Mouse (Mus musculus): ENCODE measurements around the gene Tbc1d9b. TPM values are rescaled to one million over a fixed set of nuclear protein-coding genes. Genes with fewer than 3 reads are reported as not detected.

Tbc1d9b gene
- total RNA-seq, 1 experiment: 18.0 TPM

DNA sequence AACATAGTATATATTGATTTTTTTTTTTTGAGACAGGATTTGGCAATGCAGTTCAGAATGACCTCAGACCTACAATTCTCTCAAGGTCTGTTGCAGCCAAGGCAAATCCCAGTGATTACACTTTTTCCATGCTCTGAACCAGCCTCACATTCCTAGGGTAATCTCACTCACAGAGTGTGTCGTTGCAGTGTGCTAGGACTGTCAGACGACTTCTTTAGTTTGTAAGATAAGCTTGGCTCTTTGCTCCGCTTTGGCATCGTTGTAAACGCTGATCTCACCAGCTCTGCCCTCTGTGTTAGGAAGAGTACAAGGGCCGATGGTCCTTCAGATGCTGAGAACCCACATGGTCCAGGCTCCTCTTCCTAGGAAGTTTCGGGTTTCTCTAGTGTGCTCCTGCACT is 25.2 kb upstream of the Tbc1d9b start:
- Histone ChIP-seq H3K9me3 (ENCODE audit: control insufficient read depth, insufficient read depth, low read depth, low read length) (no peaks in the 10 kb centered on the region), H3K9ac (ENCODE audit: insufficient read depth, low read depth, low read length, poor library complexity, severe bottlenecking) (no peak overlapping the region), H3K4me3 (ENCODE audit: insufficient read depth in 1 of 2, low read depth in 1 of 2, low read length in 2 of 2, poor library complexity in 1 of 2, severe bottlenecking in 1 of 2) (no peak overlapping the region), H3K4me1 (ENCODE audit: control insufficient read depth in 2 of 2, insufficient read depth in 2 of 2, low read length in 2 of 2, poor library complexity in 1 of 2) (no peaks in the 10 kb centered on the region), H3K36me3 (ENCODE audit: control insufficient read depth, insufficient read depth, low read length, poor library complexity, severe bottlenecking) (no peaks in the 10 kb centered on the region), H3K27ac (ENCODE audit: insufficient read depth, low read depth, low read length, poor library complexity, severe bottlenecking) (no peak overlapping the region)
- TF ChIP-seq HCFC1 (IDR thresholded peaks at IDR 0.05; ENCODE audit: borderline replicate concordance, insufficient read depth, low read length) (no peak), CHD2 (IDR thresholded peaks at IDR 0.05; ENCODE audit: low read depth, low read length) (no peak), ZC3H11A (IDR thresholded peaks at IDR 0.05; ENCODE audit: borderline replicate concordance, low read depth, low read length) (no peak), MAFK (IDR thresholded peaks at IDR 0.05; ENCODE audit: insufficient read depth, low read depth, low read length) (no peak), ZNF384 (IDR thresholded peaks at IDR 0.05; ENCODE audit: low read depth, low read length) (no peak)
- in situ Hi-C loops (cut with MboI; ENCODE audit: low sequenced_read_pairs in 2 of 2, unreplicated experiment in 2 of 2): no loop called here
- no peak for DNase-seq (ENCODE audit: low read depth, low spot score)

- Histone ChIP-seq H3K9ac (ENCODE audit: insufficient read depth, low read depth, low read length, poor library complexity, severe bottlenecking) (no peak overlapping the region), H3K4me3 (ENCODE audit: insufficient read depth in 1 of 2, low read depth in 1 of 2, low read length in 2 of 2, poor library complexity in 1 of 2, severe bottlenecking in 1 of 2) (no peak overlapping the region), H3K9me3 (ENCODE audit: control insufficient read depth, insufficient read depth, low read depth, low read length) (no peaks in the 10 kb centered on the region), H3K27ac (ENCODE audit: insufficient read depth, low read depth, low read length, poor library complexity, severe bottlenecking) (no peak overlapping the region), H3K36me3 (ENCODE audit: control insufficient read depth, insufficient read depth, low read length, poor library complexity, severe bottlenecking) (no peaks in the 10 kb centered on the region), H3K4me1 (ENCODE audit: control insufficient read depth in 2 of 2, insufficient read depth in 2 of 2, low read length in 2 of 2, poor library complexity in 1 of 2) (no peaks in the 10 kb centered on the region)
- no peak for DNase-seq (ENCODE audit: low read depth, low spot score)
- TF ChIP-seq CHD2 (IDR thresholded peaks at IDR 0.05; ENCODE audit: low read depth, low read length) (no peak), ZC3H11A (IDR thresholded peaks at IDR 0.05; ENCODE audit: borderline replicate concordance, low read depth, low read length) (no peak), ZNF384 (IDR thresholded peaks at IDR 0.05; ENCODE audit: low read depth, low read length) (no peak), MAFK (IDR thresholded peaks at IDR 0.05; ENCODE audit: insufficient read depth, low read depth, low read length) (no peak), HCFC1 (IDR thresholded peaks at IDR 0.05; ENCODE audit: borderline replicate concordance, insufficient read depth, low read length) (no peak)
- in situ Hi-C loops (cut with MboI; ENCODE audit: low sequenced_read_pairs in 2 of 2, unreplicated experiment in 2 of 2): no loop called here
Measured at GRCm38 (mm10) chr11:50108823-50109244, 22.4 kb upstream of the Tbc1d9b start.

- H3K4me1 ChIP-seq (ENCODE audit: control insufficient read depth in 2 of 2, insufficient read depth in 2 of 2, low read length in 2 of 2, poor library complexity in 1 of 2): no peaks in the 10 kb centered on the region
- TF ChIP-seq HCFC1 (IDR thresholded peaks at IDR 0.05; ENCODE audit: borderline replicate concordance, insufficient read depth, low read length) (no peak), ZC3H11A (IDR thresholded peaks at IDR 0.05; ENCODE audit: borderline replicate concordance, low read depth, low read length) (0 out of 2 replicates have a peak, but pooled peaks have one; percentile 32), CHD2 (IDR thresholded peaks at IDR 0.05; ENCODE audit: low read depth, low read length) (no peak), ZNF384 (IDR thresholded peaks at IDR 0.05; ENCODE audit: low read depth, low read length) (no peak)
- H3K36me3 ChIP-seq (ENCODE audit: control insufficient read depth, insufficient read depth, low read length, poor library complexity, severe bottlenecking): no peaks in the 10 kb centered on the region
- H3K27ac ChIP-seq (ENCODE audit: insufficient read depth, low read depth, low read length, poor library complexity, severe bottlenecking): no peak overlapping the region
- H3K9me3 ChIP-seq (ENCODE audit: control insufficient read depth, insufficient read depth, low read depth, low read length): no peaks in the 10 kb centered on the region
- in situ Hi-C loops (cut with MboI; ENCODE audit: low sequenced_read_pairs in 2 of 2, unreplicated experiment in 2 of 2): no loop called here
- no peak overlapping the region for H3K9ac ChIP-seq (ENCODE audit: insufficient read depth, low read depth, low read length, poor library complexity, severe bottlenecking)
- DNase-seq (ENCODE audit: low read depth, low spot score): peak; percentile 65
- no peak overlapping the region for H3K4me3 ChIP-seq (ENCODE audit: insufficient read depth in 1 of 2, low read depth in 1 of 2, low read length in 2 of 2, poor library complexity in 1 of 2, severe bottlenecking in 1 of 2)
Measured at GRCm38 (mm10) chr11:50114329-50114728, 16.9 kb upstream of the Tbc1d9b start.

GRCm38 (mm10) chr11:50122631-50123081 is 8.5 kb upstream of the Tbc1d9b start:
- DNase-seq (ENCODE audit: low read depth, low spot score): no peak
- TF ChIP-seq ZNF384 (IDR thresholded peaks at IDR 0.05; ENCODE audit: low read depth, low read length): no peak
- no peak for TF ChIP-seq MAFK (IDR thresholded peaks at IDR 0.05; ENCODE audit: insufficient read depth, low read depth, low read length)
- TF ChIP-seq ZC3H11A (IDR thresholded peaks at IDR 0.05; ENCODE audit: borderline replicate concordance, low read depth, low read length): no peak
- no peak for TF ChIP-seq CHD2 (IDR thresholded peaks at IDR 0.05; ENCODE audit: low read depth, low read length)
- no peak for TF ChIP-seq HCFC1 (IDR thresholded peaks at IDR 0.05; ENCODE audit: borderline replicate concordance, insufficient read depth, low read length)
- in situ Hi-C loops (cut with MboI; ENCODE audit: low sequenced_read_pairs in 2 of 2, unreplicated experiment in 2 of 2): no loop called here
- Histone ChIP-seq H3K9me3 (ENCODE audit: control insufficient read depth, insufficient read depth, low read depth, low read length) (no peaks in the 10 kb centered on the region), H3K4me3 (ENCODE audit: insufficient read depth in 1 of 2, low read depth in 1 of 2, low read length in 2 of 2, poor library complexity in 1 of 2, severe bottlenecking in 1 of 2) (no peak overlapping the region), H3K27ac (ENCODE audit: insufficient read depth, low read depth, low read length, poor library complexity, severe bottlenecking) (no peak overlapping the region), H3K36me3 (ENCODE audit: control insufficient read depth, insufficient read depth, low read length, poor library complexity, severe bottlenecking) (no peaks in the 10 kb centered on the region; the same call in 1 of the 2 replicates), H3K4me1 (ENCODE audit: control insufficient read depth in 2 of 2, insufficient read depth in 2 of 2, low read length in 2 of 2, poor library complexity in 1 of 2) (no peaks in the 10 kb centered on the region), H3K9ac (ENCODE audit: insufficient read depth, low read depth, low read length, poor library complexity, severe bottlenecking) (no peak overlapping the region)

DNA sequence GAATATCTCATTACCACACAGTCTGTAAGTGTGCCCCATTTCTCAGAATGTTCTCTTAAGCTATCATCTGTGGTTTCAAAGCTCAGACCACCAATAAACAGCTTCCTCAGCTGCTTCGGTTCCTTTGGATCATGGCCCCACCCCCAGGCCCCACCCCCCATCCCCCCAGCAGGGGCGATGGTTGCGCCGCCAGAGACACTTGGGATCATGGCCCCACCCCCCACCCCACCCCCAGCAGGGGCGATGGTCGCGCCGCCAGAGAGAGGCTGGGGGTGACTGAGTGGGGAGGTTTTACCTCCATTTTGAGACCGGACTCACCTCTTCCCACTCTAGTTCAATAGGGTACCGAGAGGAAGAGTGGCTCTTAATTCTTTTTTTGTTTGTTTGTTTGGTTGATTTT is 3.4 kb upstream of the Tbc1d9b start:
- DNase-seq (ENCODE audit: low read depth, low spot score): peak; percentile 21
- Histone ChIP-seq H3K4me1 (ENCODE audit: control insufficient read depth in 2 of 2, insufficient read depth in 2 of 2, low read length in 2 of 2, poor library complexity in 1 of 2) (peaks cover 0 to 8% of the 10 kb centered on the region in 2 experiments; a peak in 1 of 4 replicates), H3K9ac (ENCODE audit: insufficient read depth, low read depth, low read length, poor library complexity, severe bottlenecking) (no peak overlapping the region), H3K4me3 (ENCODE audit: insufficient read depth in 1 of 2, low read depth in 1 of 2, low read length in 2 of 2, poor library complexity in 1 of 2, severe bottlenecking in 1 of 2) (peak overlapping the region in 1 of 2 experiments; percentile 44; a peak in 1 of 4 replicates), H3K27ac (ENCODE audit: insufficient read depth, low read depth, low read length, poor library complexity, severe bottlenecking) (no peak overlapping the region), H3K36me3 (ENCODE audit: control insufficient read depth, insufficient read depth, low read length, poor library complexity, severe bottlenecking) (no peaks in the 10 kb centered on the region), H3K9me3 (ENCODE audit: control insufficient read depth, insufficient read depth, low read depth, low read length) (no peaks in the 10 kb centered on the region)
- in situ Hi-C loops (cut with MboI; ENCODE audit: low sequenced_read_pairs in 2 of 2, unreplicated experiment in 2 of 2): no loop called here
- no peak for TF ChIP-seq MAFK (IDR thresholded peaks at IDR 0.05; ENCODE audit: insufficient read depth, low read depth, low read length)
- no peak for TF ChIP-seq CHD2 (IDR thresholded peaks at IDR 0.05; ENCODE audit: low read depth, low read length)
- TF ChIP-seq HCFC1 (IDR thresholded peaks at IDR 0.05; ENCODE audit: borderline replicate concordance, insufficient read depth, low read length): no peak
- no peak for TF ChIP-seq ZC3H11A (IDR thresholded peaks at IDR 0.05; ENCODE audit: borderline replicate concordance, low read depth, low read length)
- TF ChIP-seq ZNF384 (IDR thresholded peaks at IDR 0.05; ENCODE audit: low read depth, low read length): no peak

Data from ES-E14 (cell line).